Mouse (Mus musculus): ENCODE measurements at regions not wholly inside any gene's neighbourhood (a gene's known extent, or its start where the extent isn't known, plus 50 kb on each side); places are given as distances from the start of the nearest gene placed in this dataset.

- intact Hi-C loops (cut with DNase I): no loop called here
- no peak for DNase-seq
Observed at GRCm38 (mm10) chr15:68644862-68645261, 2144.2 kb upstream of the Lrrc6 start.

GRCm38 (mm10) chr15:68635633-68636032, 2134.9 kb upstream of the Lrrc6 start:
- no peak for DNase-seq
- intact Hi-C loops (cut with DNase I): no loop called here

GRCm38 (mm10) chr15:68626976-68627375, 2126.3 kb upstream of the Lrrc6 start:
- intact Hi-C loops (cut with DNase I): no loop called here
- DNase-seq: no peak

- intact Hi-C loops (cut with DNase I): no loop called here
- DNase-seq: no peak
Observed at GRCm38 (mm10) chr15:68624831-68625230, 2124.1 kb upstream of the Lrrc6 start.

- intact Hi-C loops (cut with DNase I): no loop called here
- no peak for DNase-seq
Observed at GRCm38 (mm10) chr15:68620417-68621214, 2119.9 kb upstream of the Lrrc6 start.

- intact Hi-C loops (cut with DNase I): no loop called here
Observed at GRCm38 (mm10) chr15:68606110-68606791, 2105.5 kb upstream of the Lrrc6 start.

GRCm38 (mm10) chr15:68605478-68605877, 2104.8 kb upstream of the Lrrc6 start:
- DNase-seq: no peak
- intact Hi-C loops (cut with DNase I): no loop called here

More at GRCm38 (mm10) chr15:68606110-68606791, 2105.5 kb upstream of the Lrrc6 start:
- DNase-seq: peak; percentile 31 to 33

- no peak for DNase-seq
- intact Hi-C loops (cut with DNase I): no loop called here
Observed at GRCm38 (mm10) chr15:68582177-68582576, 2081.5 kb upstream of the Lrrc6 start.

GRCm38 (mm10) chr15:68579486-68579885, 2078.8 kb upstream of the Lrrc6 start:
- DNase-seq: no peak
- intact Hi-C loops (cut with DNase I): no loop called here

GRCm38 (mm10) chr15:68560654-68561053, 2059.9 kb upstream of the Lrrc6 start:
- intact Hi-C loops (cut with DNase I): no loop called here
- no peak for DNase-seq

GRCm38 (mm10) chr15:68556133-68556532, 2055.4 kb upstream of the Lrrc6 start:
- intact Hi-C loops (cut with DNase I): no loop called here
- DNase-seq: no peak

GRCm38 (mm10) chr15:68536055-68536325, 2035.3 kb upstream of the Lrrc6 start:
- no peak for DNase-seq
- intact Hi-C loops (cut with DNase I): no loop called here

GRCm38 (mm10) chr15:68535297-68536054, 2034.8 kb upstream of the Lrrc6 start:
- intact Hi-C loops (cut with DNase I): no loop called here

GRCm38 (mm10) chr15:68520759-68521158, 2020.0 kb upstream of the Lrrc6 start:
- intact Hi-C loops (cut with DNase I): no loop called here
- no peak for DNase-seq

More at GRCm38 (mm10) chr15:68535297-68536054, 2034.8 kb upstream of the Lrrc6 start:
- DNase-seq: no peak

- intact Hi-C loops (cut with DNase I): no loop called here
- DNase-seq: no peak
Observed at GRCm38 (mm10) chr15:68512431-68512830, 2011.7 kb upstream of the Lrrc6 start.

- no peak for DNase-seq
- intact Hi-C loops (cut with DNase I): no loop called here
Observed at GRCm38 (mm10) chr15:68508190-68508589, 2007.5 kb upstream of the Lrrc6 start.

GRCm38 (mm10) chr15:68506093-68506492, 2005.4 kb upstream of the Lrrc6 start:
- intact Hi-C loops (cut with DNase I): no loop called here
- DNase-seq: no peak

- no peak for DNase-seq
- intact Hi-C loops (cut with DNase I): no loop called here
Observed at GRCm38 (mm10) chr15:68496438-68496837, 1995.7 kb upstream of the Lrrc6 start.

- intact Hi-C loops (cut with DNase I): no loop called here
- no peak for DNase-seq
Observed at GRCm38 (mm10) chr15:68484789-68485188, 1984.1 kb upstream of the Lrrc6 start.

GRCm38 (mm10) chr15:68477745-68478144, 1977.0 kb upstream of the Lrrc6 start:
- intact Hi-C loops (cut with DNase I): no loop called here
- no peak for DNase-seq

GRCm38 (mm10) chr15:68471928-68472327, 1971.2 kb upstream of the Lrrc6 start:
- intact Hi-C loops (cut with DNase I): no loop called here
- no peak for DNase-seq
